Mouse (Mus musculus) heart, embryonic 10.5 days (tissue): ENCODE measurements around the gene Adamts9. TPM values are rescaled to one million over a fixed set of nuclear protein-coding genes. Genes with fewer than 3 reads are reported as not detected.

ENCODE experiments used
- DNase-seq: peaks from one replicate; pipeline ENCODE4 v3.0.0-alpha.2; 2017; ENCODE audit warnings: low spot score
- H3K27ac ChIP-seq: fragments of 300-500 bp; sonication (generic); 2 replicates; pipeline ENCODE4 v1.5.1; 2016; ENCODE audit warnings: mild to moderate bottlenecking
- H3K27me3 ChIP-seq: fragments of 300-500 bp; sonication (generic); 2 replicates; pipeline ENCODE4 v1.6.1; 2016; ENCODE audit warnings: mild to moderate bottlenecking; ENCODE audit not compliant: poor library complexity, insufficient read depth, severe bottlenecking
- H3K36me3 ChIP-seq: fragments of 300-500 bp; sonication (generic); 2 replicates; pipeline ENCODE4 v1.6.1; 2016; ENCODE audit warnings: mild to moderate bottlenecking, moderate library complexity
- H3K4me1 ChIP-seq: fragments of 300-500 bp; sonication (generic); 2 replicates; pipeline ENCODE4 v1.6.1; 2016; ENCODE audit warnings: mild to moderate bottlenecking
- H3K4me3 ChIP-seq: fragments of 300-500 bp; sonication (generic); 2 replicates; pipeline ENCODE4 v1.5.1; 2016; ENCODE audit warnings: mild to moderate bottlenecking, moderate library complexity
- H3K9me3 ChIP-seq: fragments of 300-500 bp; sonication (generic); 2 replicates; pipeline ENCODE4 v1.6.1; 2016; ENCODE audit warnings: mild to moderate bottlenecking, moderate library complexity
- WGBS: fragments of 180-500 bp; shearing (Covaris S2); methylation state at CpG from one replicate; pipeline ENCODE4 v1.1.7; 2016; 5-methylcytosine and 5-hydroxymethylcytosine counted together
- polyA plus RNA-seq: library from polyadenylated mRNA; unstranded; fragments of >200 nt; fragmentation: Nextera tagmentation; extraction: Ambion mirVana; gene quantifications from 2 replicates; pipeline ENCODE4 v1.2.1, GENCODE M21; 2016

Adamts9 gene
- 6.1 and 9.7 TPM in 2 replicates for polyA plus RNA-seq

DNA sequence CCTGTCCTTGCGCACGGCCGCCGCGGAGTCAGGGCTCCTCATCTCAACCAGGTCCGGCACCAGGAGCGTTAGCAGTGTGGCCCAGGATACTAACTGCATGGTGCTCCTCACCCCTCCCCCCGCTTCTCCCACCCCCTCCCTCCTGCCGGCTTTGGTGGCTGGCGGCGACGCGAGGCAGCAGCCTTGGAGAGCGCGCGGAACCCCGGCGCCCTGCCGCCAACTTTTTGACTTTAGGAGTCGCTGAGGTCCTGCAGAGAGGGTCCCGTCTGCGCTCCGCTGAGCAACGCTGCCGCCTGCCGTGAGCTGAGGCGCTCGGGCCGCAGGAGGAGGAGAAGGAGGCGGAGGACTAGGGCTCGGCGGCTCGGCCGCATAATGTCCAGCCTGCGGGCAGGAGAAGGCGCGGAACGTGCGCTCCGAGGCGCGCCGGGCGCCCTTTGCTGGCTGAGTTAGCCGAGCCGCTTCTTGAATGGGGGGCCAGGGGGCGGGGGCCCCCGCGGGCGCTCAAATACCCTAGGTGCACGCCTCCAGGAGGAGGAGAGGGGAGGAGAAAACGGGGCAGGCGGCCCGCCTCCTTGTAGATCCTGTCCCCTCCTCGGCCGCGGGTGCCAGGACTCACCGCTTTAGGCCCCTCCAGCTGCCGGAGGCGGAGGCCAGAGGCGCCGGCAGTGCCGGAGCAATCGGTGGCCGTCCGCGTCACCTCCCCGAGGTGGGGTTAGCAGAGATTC is at the start of gene Adamts9:
Adamts9 (minus strand) TSS at position 436 of the 725 bp plus-strand sequence.
- Histone ChIP-seq H3K36me3 (peaks cover 5% of the 10 kb centered on the region; the same call in 1 of the 2 replicates), H3K27me3 (peaks cover 13% of the 10 kb centered on the region; the same call in 1 of the 2 replicates), H3K9me3 (no peaks in the 10 kb centered on the region), H3K27ac (peak within 1 kb of the TSS; percentile 92), H3K4me1 (peaks cover 26% of the 10 kb centered on the region), H3K4me3 (peak within 1 kb of the TSS; percentile 76)
- under 1% methylated on average over 56 of the region's 68 CpGs for WGBS
- peak; percentile 93 for DNase-seq

- Histone ChIP-seq H3K4me3 (no peak overlapping the region), H3K4me1 (peaks cover 27% of the 10 kb centered on the region), H3K27me3 (no peaks in the 10 kb centered on the region), H3K9me3 (no peaks in the 10 kb centered on the region), H3K27ac (no peak overlapping the region), H3K36me3 (no peaks in the 10 kb centered on the region)
- DNase-seq: no peak
- WGBS: 18% methylated on average over 1 of the region's 1 CpGs
Measured at GRCm38 (mm10) chr6:92991616-92992015, 48.3 kb upstream of the Adamts9 start.

DNA sequence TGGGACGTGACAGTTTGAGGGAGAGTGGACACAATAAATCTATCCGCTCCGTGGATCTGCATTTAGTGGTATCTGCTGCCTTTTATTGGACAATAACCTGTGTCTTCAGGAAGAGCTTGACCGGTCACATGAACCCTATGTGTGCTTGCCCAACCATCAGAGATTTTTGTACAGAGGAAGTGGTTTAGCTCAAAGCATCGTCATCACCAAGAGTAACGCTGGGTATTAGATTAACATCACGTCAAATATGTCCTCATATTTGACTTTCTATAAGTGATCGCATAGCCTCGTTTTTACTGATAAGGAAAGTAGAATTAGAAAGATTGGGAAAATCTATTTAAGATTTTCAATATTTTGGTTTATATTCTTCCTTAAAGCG is 45.3 kb upstream of the Adamts9 start:
- Histone ChIP-seq H3K27ac (peak overlapping the region; percentile 80; the same call in 1 of the 2 replicates), H3K4me1 (peaks cover 27% of the 10 kb centered on the region), H3K9me3 (no peaks in the 10 kb centered on the region), H3K27me3 (no peaks in the 10 kb centered on the region), H3K36me3 (no peaks in the 10 kb centered on the region), H3K4me3 (no peak overlapping the region)
- DNase-seq: no peak
- WGBS: 83% methylated on average over 10 of the region's 10 CpGs

DNA sequence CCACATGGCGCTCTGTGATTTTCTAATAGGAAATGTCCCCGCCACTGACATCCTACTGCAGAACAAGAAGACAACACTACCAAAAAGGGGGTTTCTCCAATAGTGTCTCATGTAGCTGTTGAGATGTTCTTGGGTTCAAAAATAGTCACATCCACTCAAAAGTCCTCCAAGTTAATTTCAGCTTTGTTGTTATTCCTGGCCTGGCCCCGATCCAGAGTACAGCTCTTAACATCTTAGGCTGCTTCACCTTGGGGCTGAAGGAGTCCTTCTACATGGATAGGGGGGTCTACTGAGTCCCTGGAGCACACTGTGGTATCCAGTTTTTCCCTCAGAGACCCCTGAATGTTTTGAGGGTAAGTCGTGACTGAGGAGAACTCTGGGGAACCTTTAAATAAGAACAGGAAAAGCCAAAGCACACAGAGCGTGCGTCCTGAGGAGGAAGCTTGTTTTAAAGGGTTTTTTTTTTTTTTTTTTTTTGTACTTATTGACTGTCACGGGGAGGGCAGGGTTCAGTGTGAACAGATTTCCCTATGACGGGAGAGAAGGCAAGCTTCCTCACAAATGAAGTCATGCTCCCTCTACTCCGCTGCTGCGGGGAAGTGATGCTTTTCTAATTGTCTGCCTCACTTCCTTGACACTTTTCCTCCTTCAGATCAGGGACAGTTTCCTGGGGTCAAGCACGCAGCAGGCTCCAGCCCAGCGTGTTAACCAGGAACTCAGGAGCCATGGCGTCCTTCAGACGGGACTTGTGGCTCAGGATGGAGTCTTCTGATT is 44.7 kb upstream of the Adamts9 start:
- 47% methylated on average over 14 of the region's 14 CpGs for WGBS
- Histone ChIP-seq H3K27me3 (no peaks in the 10 kb centered on the region), H3K4me3 (no peak overlapping the region), H3K27ac (peak overlapping the region; percentile 80), H3K9me3 (no peaks in the 10 kb centered on the region), H3K36me3 (no peaks in the 10 kb centered on the region), H3K4me1 (peaks cover 31% of the 10 kb centered on the region)
- DNase-seq: no peak

GRCm38 (mm10) chr6:92987366-92987765 is 44.1 kb upstream of the Adamts9 start:
- H3K27me3 ChIP-seq: no peaks in the 10 kb centered on the region
- DNase-seq: no peak
- H3K36me3 ChIP-seq: no peaks in the 10 kb centered on the region
- no peak overlapping the region for H3K4me3 ChIP-seq
- 76% methylated on average over 9 of the region's 9 CpGs for WGBS
- no peaks in the 10 kb centered on the region for H3K9me3 ChIP-seq
- peak overlapping the region; percentile 80; the same call in 1 of the 2 replicates for H3K27ac ChIP-seq
- peaks cover 31% of the 10 kb centered on the region for H3K4me1 ChIP-seq

DNA sequence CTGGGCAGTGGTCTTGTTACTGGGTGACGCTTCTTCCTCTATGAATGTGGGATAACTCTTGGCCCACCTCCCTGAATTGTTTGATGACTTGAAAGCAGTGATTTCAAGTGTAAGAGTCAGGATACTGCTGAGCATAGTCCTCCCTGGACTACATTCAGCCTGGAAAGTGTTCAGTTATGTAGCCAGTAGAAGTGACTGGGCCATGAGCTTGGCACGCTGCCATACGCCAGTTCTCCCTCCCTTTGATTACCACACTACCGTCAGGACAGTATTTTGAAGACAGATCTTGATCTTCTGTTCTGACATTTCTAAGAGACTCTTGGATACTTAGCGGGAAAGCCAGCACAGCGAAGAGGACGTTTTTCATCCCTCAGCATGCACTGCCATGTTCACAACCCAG is 40.1 kb upstream of the Adamts9 start:
- H3K27ac ChIP-seq: no peak overlapping the region
- peaks cover 17% of the 10 kb centered on the region for H3K4me1 ChIP-seq
- 69% methylated on average over 7 of the region's 7 CpGs for WGBS
- H3K4me3 ChIP-seq: no peak overlapping the region
- no peaks in the 10 kb centered on the region for H3K27me3 ChIP-seq
- no peak for DNase-seq
- H3K9me3 ChIP-seq: no peaks in the 10 kb centered on the region
- no peaks in the 10 kb centered on the region for H3K36me3 ChIP-seq

DNA sequence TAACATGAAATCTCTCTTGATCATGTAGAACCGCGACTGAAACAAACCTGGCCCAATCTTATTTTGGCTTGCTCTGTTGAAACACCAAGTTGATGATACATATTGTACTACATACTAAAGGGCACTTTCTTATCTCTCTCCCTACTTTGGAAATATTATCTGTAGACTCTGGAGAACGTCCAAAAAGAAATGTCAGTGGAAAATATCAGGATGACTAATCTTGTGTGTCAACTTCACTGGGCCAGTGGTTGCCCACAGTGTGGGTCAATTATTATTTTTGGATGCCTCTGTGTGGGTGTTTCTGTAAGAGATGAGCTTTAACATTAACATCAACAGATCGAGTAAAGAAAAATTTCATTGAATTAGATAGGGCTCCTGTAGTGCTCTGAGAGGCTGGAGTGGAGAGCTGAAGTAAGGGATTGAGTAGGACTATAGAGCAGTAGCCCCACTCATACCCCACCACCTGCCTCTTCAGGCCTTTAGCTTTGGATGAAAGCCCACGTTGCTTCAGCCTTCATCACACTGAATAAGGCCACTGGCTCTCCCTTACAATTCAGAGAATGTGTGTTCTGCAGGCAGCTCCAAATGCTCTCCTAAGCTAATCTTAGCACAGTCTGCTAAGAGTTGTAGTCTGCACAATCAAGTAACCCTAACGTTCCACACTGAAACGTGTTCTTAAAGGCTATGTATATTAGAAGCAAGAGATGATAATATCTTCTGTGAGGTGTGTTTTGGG is 38.3 kb upstream of the Adamts9 start:
- Histone ChIP-seq H3K4me3 (no peak overlapping the region), H3K27ac (no peak overlapping the region), H3K27me3 (no peaks in the 10 kb centered on the region), H3K9me3 (no peaks in the 10 kb centered on the region), H3K36me3 (no peaks in the 10 kb centered on the region), H3K4me1 (0 out of 2 replicates have a peak, but pooled peaks cover 4% of the 10 kb centered on the region)
- WGBS: 62% methylated on average over 7 of the region's 7 CpGs
- no peak for DNase-seq

DNA sequence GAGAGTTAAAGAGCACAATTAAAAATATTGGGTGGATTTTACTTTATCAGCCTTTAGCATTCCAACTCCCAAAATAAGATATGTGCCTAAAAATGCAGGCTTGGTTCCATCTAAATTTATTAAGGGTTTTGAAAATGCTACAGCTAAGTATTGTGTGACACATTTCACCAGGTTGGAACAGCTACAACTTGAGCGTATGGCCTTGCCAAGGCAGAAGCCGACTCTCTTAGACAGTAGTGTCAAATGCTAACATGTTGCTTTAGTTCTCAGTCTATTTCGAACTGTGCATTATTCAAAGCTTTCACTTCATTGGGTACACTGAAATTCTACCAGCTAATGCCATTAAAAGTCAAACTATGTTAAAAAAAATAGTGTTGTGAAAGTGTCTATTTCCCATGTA is 30.0 kb upstream of the Adamts9 start:
- H3K36me3 ChIP-seq: no peaks in the 10 kb centered on the region
- no peak overlapping the region for H3K4me3 ChIP-seq
- H3K27me3 ChIP-seq: no peaks in the 10 kb centered on the region
- WGBS: 91% methylated on average over 3 of the region's 3 CpGs
- no peak overlapping the region for H3K27ac ChIP-seq
- H3K9me3 ChIP-seq: no peaks in the 10 kb centered on the region
- H3K4me1 ChIP-seq: no peaks in the 10 kb centered on the region
- no peak for DNase-seq

DNA sequence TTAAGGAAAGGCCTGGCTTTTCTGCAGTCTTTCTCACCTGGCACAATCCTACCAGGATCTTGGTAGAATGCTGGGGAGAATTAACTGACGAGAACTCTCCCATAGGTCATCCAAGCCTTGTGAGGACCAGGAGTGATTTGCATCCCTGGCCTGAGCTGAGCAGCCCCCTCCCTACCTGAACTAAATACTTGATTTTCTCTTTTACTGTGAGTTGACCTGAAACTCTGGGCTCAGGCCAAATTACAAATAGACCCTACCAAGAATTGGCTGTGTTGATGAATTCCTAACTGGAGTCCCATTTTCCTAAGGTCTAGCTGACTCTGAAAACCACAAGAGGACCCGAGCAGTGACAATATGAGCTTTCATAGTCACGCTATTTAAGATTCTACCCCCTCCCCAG is 25.4 kb upstream of the Adamts9 start:
- no peak for DNase-seq
- WGBS: 82% methylated on average over 3 of the region's 3 CpGs
- no peaks in the 10 kb centered on the region for H3K9me3 ChIP-seq
- no peaks in the 10 kb centered on the region for H3K36me3 ChIP-seq
- no peaks in the 10 kb centered on the region for H3K4me1 ChIP-seq
- H3K27me3 ChIP-seq: no peaks in the 10 kb centered on the region
- H3K27ac ChIP-seq: peak overlapping the region; percentile 42; the same call in 1 of the 2 replicates
- no peak overlapping the region for H3K4me3 ChIP-seq

DNA sequence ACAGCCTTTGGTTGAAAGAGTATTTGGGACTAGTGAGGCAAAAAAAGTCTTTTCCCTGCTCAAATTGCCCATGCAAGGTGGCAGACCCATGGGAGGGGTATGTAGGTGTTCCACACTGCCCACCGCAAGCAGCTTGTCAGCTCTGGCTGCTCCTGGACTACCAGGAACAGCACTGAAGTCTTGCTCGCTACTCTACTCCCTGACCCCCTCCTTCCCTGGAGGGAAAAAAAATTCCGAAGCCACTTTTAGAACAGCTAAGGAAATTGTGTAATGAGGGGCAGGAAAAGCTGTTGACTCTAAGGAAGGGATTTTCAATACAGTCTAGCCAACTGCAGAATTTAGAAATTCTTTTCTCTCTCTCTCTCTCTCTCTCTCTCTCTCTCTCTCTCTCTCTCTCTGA is 24.9 kb upstream of the Adamts9 start:
- no peak for DNase-seq
- no peak overlapping the region for H3K4me3 ChIP-seq
- no peaks in the 10 kb centered on the region for H3K36me3 ChIP-seq
- H3K9me3 ChIP-seq: no peaks in the 10 kb centered on the region
- H3K27me3 ChIP-seq: no peaks in the 10 kb centered on the region
- WGBS: 54% methylated on average over 3 of the region's 3 CpGs
- no peak overlapping the region for H3K27ac ChIP-seq
- 0 out of 2 replicates have a peak, but pooled peaks cover under 1% of the 10 kb centered on the region for H3K4me1 ChIP-seq

GRCm38 (mm10) chr6:92962966-92963365 is 19.7 kb upstream of the Adamts9 start:
- H3K4me1 ChIP-seq: peaks cover 7% of the 10 kb centered on the region; the same call in 1 of the 2 replicates
- no peaks in the 10 kb centered on the region for H3K27me3 ChIP-seq
- no peaks in the 10 kb centered on the region for H3K36me3 ChIP-seq
- no peak for DNase-seq
- no peak overlapping the region for H3K27ac ChIP-seq
- H3K4me3 ChIP-seq: no peak overlapping the region
- no peaks in the 10 kb centered on the region for H3K9me3 ChIP-seq
- 67% methylated on average over 3 of the region's 3 CpGs for WGBS

DNA sequence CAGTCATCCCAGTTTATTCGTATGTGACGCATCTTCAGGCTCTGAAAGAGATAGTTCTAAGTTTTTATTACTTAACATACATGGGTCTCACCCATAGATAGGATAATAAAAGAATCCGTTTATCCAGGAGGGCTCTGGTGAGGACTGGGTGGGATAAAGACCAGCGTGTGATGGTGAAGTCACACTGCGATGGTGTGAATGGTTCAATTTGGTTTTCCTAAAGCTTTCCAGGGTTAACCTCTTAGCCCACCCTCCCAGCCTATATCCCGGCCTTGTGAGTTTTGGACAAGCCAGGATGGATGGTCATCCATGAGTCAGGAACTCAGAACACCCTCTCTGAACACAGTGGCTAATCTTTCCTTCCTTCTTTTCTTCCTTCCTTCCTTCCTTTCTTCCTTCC is 17.7 kb upstream of the Adamts9 start:
- Histone ChIP-seq H3K27ac (no peak overlapping the region), H3K36me3 (no peaks in the 10 kb centered on the region), H3K9me3 (no peaks in the 10 kb centered on the region), H3K4me1 (peaks cover 7% of the 10 kb centered on the region; the same call in 1 of the 2 replicates), H3K27me3 (no peaks in the 10 kb centered on the region), H3K4me3 (no peak overlapping the region)
- 82% methylated on average over 6 of the region's 6 CpGs for WGBS
- no peak for DNase-seq
